Mouse (Mus musculus) layer of hippocampus, adult 8-10 months (tissue): ENCODE results near the gene Slc23a2. TPM values are rescaled to one million over a fixed set of nuclear protein-coding genes. Genes with fewer than 3 reads are reported as not detected.

Experiments used
- DNase-seq, 2 experiments: peaks; one replicate each; pipeline ENCODE4 v3.0.0; 2022; ENCODE audit warnings: low spot score in 2 of 2
- total RNA-seq, 4 experiments: library from RNA; stranded (reverse); gene quantifications; 2 replicates each; pipeline ENCODE4 v1.2.4; 2022

Gene Slc23a2
- total RNA-seq, 4 experiments from 2014 or later: 107 to 125 (median 113) TPM

- no peak for DNase-seq
Observed at GRCm38 (mm10) chr2:132135876-132136637, 8.9 kb downstream of the Slc23a2 start.

GRCm38 (mm10) chr2:132134758-132135157, 10.2 kb downstream of the Slc23a2 start:
- DNase-seq: no peak

- no peak for DNase-seq
Observed at GRCm38 (mm10) chr2:132133436-132133835, 11.5 kb downstream of the Slc23a2 start.

- DNase-seq: no peak
Observed at GRCm38 (mm10) chr2:132131266-132131665, 13.6 kb downstream of the Slc23a2 start.

GRCm38 (mm10) chr2:132129980-132130379, 14.9 kb downstream of the Slc23a2 start:
- no peak for DNase-seq

- DNase-seq: peak in 1 of 2 experiments; percentile 38
Observed at GRCm38 (mm10) chr2:132129247-132129646, 15.7 kb downstream of the Slc23a2 start.

GRCm38 (mm10) chr2:132127904-132128303, 17.0 kb downstream of the Slc23a2 start:
- no peak for DNase-seq

GRCm38 (mm10) chr2:132126292-132126691, 18.6 kb downstream of the Slc23a2 start:
- DNase-seq: no peak

GRCm38 (mm10) chr2:132123063-132123462, 21.8 kb downstream of the Slc23a2 start:
- DNase-seq: no peak

GRCm38 (mm10) chr2:132121050-132121449, 23.9 kb downstream of the Slc23a2 start:
- no peak for DNase-seq

GRCm38 (mm10) chr2:132118646-132119045, 26.3 kb downstream of the Slc23a2 start:
- no peak for DNase-seq

GRCm38 (mm10) chr2:132115936-132116335, 29.0 kb downstream of the Slc23a2 start:
- DNase-seq: no peak

- DNase-seq: no peak
Observed at GRCm38 (mm10) chr2:132115344-132115743, 29.6 kb downstream of the Slc23a2 start.

- DNase-seq: no peak
Observed at GRCm38 (mm10) chr2:132113962-132114759, 30.7 kb downstream of the Slc23a2 start.

GRCm38 (mm10) chr2:132112319-132112718, 32.6 kb downstream of the Slc23a2 start:
- DNase-seq: no peak

GRCm38 (mm10) chr2:132111905-132112304, 33.0 kb downstream of the Slc23a2 start:
- no peak for DNase-seq

GRCm38 (mm10) chr2:132111266-132111665, 33.6 kb downstream of the Slc23a2 start:
- peak; percentile 71 to 74 for DNase-seq

- no peak for DNase-seq
Observed at GRCm38 (mm10) chr2:132110702-132111101, 34.2 kb downstream of the Slc23a2 start.

GRCm38 (mm10) chr2:132108988-132109387, 35.9 kb downstream of the Slc23a2 start:
- DNase-seq: no peak

GRCm38 (mm10) chr2:132107611-132108010, 37.3 kb downstream of the Slc23a2 start:
- DNase-seq: peak; percentile 38 to 39

- DNase-seq: no peak
Observed at GRCm38 (mm10) chr2:132106069-132106468, 38.8 kb downstream of the Slc23a2 start.

GRCm38 (mm10) chr2:132103265-132103664, 41.6 kb downstream of the Slc23a2 start:
- no peak for DNase-seq
